Mouse (Mus musculus): ENCODE data around the gene Inhbe. TPM values are rescaled to one million over a fixed set of nuclear protein-coding genes. Genes with fewer than 3 reads are reported as not detected.

Gene Inhbe
- total RNA-seq, 2 experiments from 2014 or later = 0.08 TPM; not detected in 1

- DNase-seq (ENCODE audit: low spot score in 2 of 2) = no peak
These were observed 5.3 kb downstream of the Inhbe start for GRCm38 (mm10) chr10:127348957-127349356.

- DNase-seq (ENCODE audit: low spot score in 2 of 2) = no peak
These were observed 8.0 kb downstream of the Inhbe start for GRCm38 (mm10) chr10:127346173-127346572.

GRCm38 (mm10) chr10:127343029-127343428 lies 11.2 kb downstream of the Inhbe start:
- no peak for DNase-seq (ENCODE audit: low spot score in 2 of 2)

- peak; percentile 64 to 83 for DNase-seq (ENCODE audit: low spot score in 2 of 2)
These were observed 12.1 kb downstream of the Inhbe start, which contains the start of gene Gli1 for GRCm38 (mm10) chr10:127341891-127342639. Gene Gli1 (minus strand): TSS chr10:127341974.

GRCm38 (mm10) chr10:127341360-127341690 lies 12.9 kb downstream of the Inhbe start:
- no peak for DNase-seq (ENCODE audit: low spot score in 2 of 2)

GRCm38 (mm10) chr10:127340577-127341359 lies 13.4 kb downstream of the Inhbe start:
- no peak for DNase-seq (ENCODE audit: low spot score in 2 of 2)

- DNase-seq (ENCODE audit: low spot score in 2 of 2) = peak; percentile 55 to 79
These were observed 14.3 kb downstream of the Inhbe start for GRCm38 (mm10) chr10:127339683-127340576.

- peak; percentile 64 to 83 for DNase-seq (ENCODE audit: low spot score in 2 of 2)
These were observed 15.1 kb downstream of the Inhbe start for GRCm38 (mm10) chr10:127338930-127339682.

- DNase-seq (ENCODE audit: low spot score in 2 of 2) = no peak
These were observed 16.6 kb downstream of the Inhbe start for GRCm38 (mm10) chr10:127337536-127338099.

GRCm38 (mm10) chr10:127336952-127337351 lies 17.3 kb downstream of the Inhbe start:
- no peak for DNase-seq (ENCODE audit: low spot score in 2 of 2)

- no peak for DNase-seq (ENCODE audit: low spot score in 2 of 2)
These were observed 18.9 kb downstream of the Inhbe start for GRCm38 (mm10) chr10:127335271-127335670.

GRCm38 (mm10) chr10:127333152-127333551 lies 21.1 kb downstream of the Inhbe start:
- no peak for DNase-seq (ENCODE audit: low spot score in 2 of 2)

- DNase-seq (ENCODE audit: low spot score in 2 of 2) = no peak
These were observed 21.9 kb downstream of the Inhbe start for GRCm38 (mm10) chr10:127332211-127332874.

- DNase-seq (ENCODE audit: low spot score in 2 of 2) = no peak
These were observed 24.0 kb downstream of the Inhbe start for GRCm38 (mm10) chr10:127330212-127330611.

GRCm38 (mm10) chr10:127327461-127328145 lies 26.6 kb downstream of the Inhbe start:
- DNase-seq (ENCODE audit: low spot score in 2 of 2) = no peak

GRCm38 (mm10) chr10:127326828-127327227 lies 27.4 kb downstream of the Inhbe start:
- peak in 1 of 2 experiments; percentile 36 for DNase-seq (ENCODE audit: low spot score in 2 of 2)

- peak in 1 of 2 experiments; percentile 40 for DNase-seq (ENCODE audit: low spot score in 2 of 2)
These were observed 28.0 kb downstream of the Inhbe start for GRCm38 (mm10) chr10:127326017-127326801.

GRCm38 (mm10) chr10:127325454-127326016 lies 28.7 kb downstream of the Inhbe start:
- no peak for DNase-seq (ENCODE audit: low spot score in 2 of 2)
